Mouse (Mus musculus) forebrain, embryonic 15.5 days (tissue): ENCODE data around the gene Clic5. TPM values are rescaled to one million over a fixed set of nuclear protein-coding genes. Genes with fewer than 3 reads are reported as not detected.
A peak's percentile ranks its signal among the peaks of the same experiment; 100 is the strongest.

Experiments used
- ATAC-seq: fragments of 200-750 bp; cut with Nextera tagmentation; replicated peaks from 2 replicates; pipeline ENCODE4 v1.8.0; 2017; ENCODE audit warnings: mild to moderate bottlenecking, moderate TSS enrichment, moderate library complexity
- H3K27ac ChIP-seq: fragments of 300-500 bp; sonication (generic); replicated peaks from 2 replicates; pipeline ENCODE4 v1.5.1; 2015; ENCODE audit warnings: mild to moderate bottlenecking, inconsistent platforms
- H3K27me3 ChIP-seq: fragments of 300-500 bp; sonication (generic); 2 replicates; pipeline ENCODE4 v1.6.1; 2015; ENCODE audit warnings: inconsistent platforms
- H3K36me3 ChIP-seq: fragments of 300-500 bp; sonication (generic); 2 replicates; pipeline ENCODE4 v1.6.1; 2015; ENCODE audit warnings: mild to moderate bottlenecking, inconsistent platforms
- H3K4me1 ChIP-seq: fragments of 300-500 bp; sonication (generic); 2 replicates; pipeline ENCODE4 v1.6.1; 2015; ENCODE audit warnings: inconsistent platforms
- H3K4me2 ChIP-seq: fragments of 300-500 bp; sonication (generic); replicated peaks from 2 replicates; pipeline ENCODE4 v1.6.1; 2015; ENCODE audit warnings: mild to moderate bottlenecking, inconsistent platforms
- H3K4me3 ChIP-seq: fragments of 300-500 bp; sonication (generic); 2 replicates; pipeline ENCODE4 v1.5.1; 2015; ENCODE audit warnings: mild to moderate bottlenecking, inconsistent platforms
- H3K9ac ChIP-seq: fragments of 300-500 bp; sonication (generic); replicated peaks from 2 replicates; pipeline ENCODE4 v1.6.1; 2015; ENCODE audit warnings: mild to moderate bottlenecking, inconsistent platforms
- H3K9me3 ChIP-seq: fragments of 300-500 bp; sonication (generic); 2 replicates; pipeline ENCODE4 v1.6.1; 2016; ENCODE audit warnings: inconsistent platforms
- WGBS: fragments of 180-500 bp; shearing (Covaris S2); methylation state at CpG from one replicate; pipeline ENCODE4 v1.1.7; 2015; ENCODE audit warnings: mixed read lengths; 5-methylcytosine and 5-hydroxymethylcytosine counted together
- polyA plus RNA-seq: library from polyadenylated mRNA; unstranded; fragments of >200 nt; fragmentation: Nextera tagmentation; extraction: Ambion mirVana; gene quantifications from 2 replicates; pipeline ENCODE4 v1.2.1, GENCODE M21; 2015

Gene Clic5
- polyA plus RNA-seq, 1 experiment from 2014 or later, result 0.06 TPM

- Histone ChIP-seq H3K9me3 (no peaks in the 10 kb centered on the region), H3K36me3 (no peaks in the 10 kb centered on the region), H3K4me3 (no peak overlapping the region), H3K9ac (no peak overlapping the region), H3K27me3 (no peaks in the 10 kb centered on the region), H3K4me2 (no peak overlapping the region), H3K27ac (no peak overlapping the region), H3K4me1 (peaks cover 12% of the 10 kb centered on the region)
- ATAC-seq, result no peak
- 67% methylated on average over 1 of the region's 1 CpGs for WGBS
These were observed 108.8 kb downstream of the Clic5 start for GRCm38 (mm10) chr17:44297221-44297620.

- 0 out of 2 replicates have a peak, but pooled peaks have one; percentile 46 for ATAC-seq
- 13% methylated on average over 5 of the region's 5 CpGs for WGBS
- no peaks in the 10 kb centered on the region for H3K9me3 ChIP-seq
- peaks cover 12% of the 10 kb centered on the region for H3K4me1 ChIP-seq
- H3K9ac ChIP-seq, result no peak overlapping the region
- no peak overlapping the region for H3K4me3 ChIP-seq
- H3K36me3 ChIP-seq, result no peaks in the 10 kb centered on the region
- H3K4me2 ChIP-seq, result no peak overlapping the region
- 0 out of 2 replicates have a peak overlapping the region, but pooled peaks have one; percentile 13 for H3K27ac ChIP-seq
- H3K27me3 ChIP-seq, result no peaks in the 10 kb centered on the region
These were observed 111.9 kb downstream of the Clic5 start for GRCm38 (mm10) chr17:44300236-44300635.

- H3K4me3 ChIP-seq, result no peak overlapping the region
- H3K27me3 ChIP-seq, result no peaks in the 10 kb centered on the region
- 29% methylated on average over 4 of the region's 4 CpGs for WGBS
- no peaks in the 10 kb centered on the region for H3K36me3 ChIP-seq
- H3K27ac ChIP-seq, result 0 out of 2 replicates have a peak overlapping the region, but pooled peaks have one; percentile 13
- H3K9me3 ChIP-seq, result no peaks in the 10 kb centered on the region
- H3K4me1 ChIP-seq, result peaks cover 12% of the 10 kb centered on the region
- 0 out of 2 replicates have a peak, but pooled peaks have one; percentile 41 for ATAC-seq
- H3K4me2 ChIP-seq, result no peak overlapping the region
- no peak overlapping the region for H3K9ac ChIP-seq
These were observed 112.3 kb downstream of the Clic5 start for GRCm38 (mm10) chr17:44300723-44301122.

- 87% methylated on average over 17 of the region's 17 CpGs for WGBS
- Histone ChIP-seq H3K4me1 (peaks cover 12% of the 10 kb centered on the region), H3K4me3 (no peak overlapping the region), H3K9ac (no peak overlapping the region), H3K36me3 (no peaks in the 10 kb centered on the region), H3K4me2 (no peak overlapping the region), H3K9me3 (no peaks in the 10 kb centered on the region), H3K27me3 (no peaks in the 10 kb centered on the region), H3K27ac (no peak overlapping the region)
- ATAC-seq, result no peak
These were observed 112.9 kb downstream of the Clic5 start for GRCm38 (mm10) chr17:44301224-44301811.

- Histone ChIP-seq H3K9me3 (no peaks in the 10 kb centered on the region), H3K36me3 (no peaks in the 10 kb centered on the region), H3K27me3 (no peaks in the 10 kb centered on the region), H3K9ac (no peak overlapping the region), H3K4me1 (peaks cover 12% of the 10 kb centered on the region), H3K27ac (no peak overlapping the region), H3K4me3 (no peak overlapping the region), H3K4me2 (no peak overlapping the region)
- 91% methylated on average over 1 of the region's 1 CpGs for WGBS
- no peak for ATAC-seq
These were observed 115.7 kb downstream of the Clic5 start for GRCm38 (mm10) chr17:44304076-44304475.

- no peak for ATAC-seq
- Histone ChIP-seq H3K27ac (no peak overlapping the region), H3K4me2 (no peak overlapping the region)
These were observed 121.7 kb downstream of the Clic5 start for GRCm38 (mm10) chr17:44309914-44310622.

GRCm38 (mm10) chr17:44325314-44325713 lies 136.9 kb downstream of the Clic5 start:
- H3K9ac ChIP-seq, result no peak overlapping the region
- H3K27me3 ChIP-seq, result no peaks in the 10 kb centered on the region
- 87% methylated on average over 10 of the region's 10 CpGs for WGBS
- H3K4me3 ChIP-seq, result no peak overlapping the region
- H3K9me3 ChIP-seq, result no peaks in the 10 kb centered on the region
- ATAC-seq, result no peak
- H3K4me2 ChIP-seq, result no peak overlapping the region
- peaks cover 8% of the 10 kb centered on the region for H3K4me1 ChIP-seq
- H3K36me3 ChIP-seq, result no peaks in the 10 kb centered on the region
- H3K27ac ChIP-seq, result no peak overlapping the region

More at GRCm38 (mm10) chr17:44309914-44310622, 121.7 kb downstream of the Clic5 start:
- no peaks in the 10 kb centered on the region for H3K4me1 ChIP-seq
- no peaks in the 10 kb centered on the region for H3K27me3 ChIP-seq
- no peak overlapping the region for H3K4me3 ChIP-seq
- H3K36me3 ChIP-seq, result no peaks in the 10 kb centered on the region
- 77% methylated on average over 10 of the region's 10 CpGs for WGBS
- no peaks in the 10 kb centered on the region for H3K9me3 ChIP-seq
- H3K9ac ChIP-seq, result no peak overlapping the region

- Histone ChIP-seq H3K36me3 (no peaks in the 10 kb centered on the region), H3K9ac (no peak overlapping the region), H3K27me3 (no peaks in the 10 kb centered on the region), H3K9me3 (no peaks in the 10 kb centered on the region), H3K4me3 (no peak overlapping the region), H3K4me1 (peaks cover 8% of the 10 kb centered on the region), H3K27ac (no peak overlapping the region), H3K4me2 (peak overlapping the region; percentile 18)
- 20% methylated on average over 10 of the region's 10 CpGs for WGBS
- ATAC-seq, result peak; percentile 55
These were observed 139.1 kb downstream of the Clic5 start for GRCm38 (mm10) chr17:44327279-44328146.

- Histone ChIP-seq H3K4me2 (peak overlapping the region; percentile 18), H3K9me3 (no peaks in the 10 kb centered on the region), H3K27me3 (no peaks in the 10 kb centered on the region), H3K4me1 (peaks cover 8% of the 10 kb centered on the region), H3K4me3 (no peak overlapping the region), H3K9ac (no peak overlapping the region), H3K27ac (no peak overlapping the region), H3K36me3 (no peaks in the 10 kb centered on the region)
- 29% methylated on average over 5 of the region's 5 CpGs for WGBS
- ATAC-seq, result no peak
These were observed 139.7 kb downstream of the Clic5 start for GRCm38 (mm10) chr17:44328147-44328482.

Other genes with a start within 250 kb of the Clic5 start
- gene Enpp5, start 109.8 kb upstream of the Clic5 start, polyA plus RNA-seq, result 62.3 and 67.3 TPM in 2 replicates
- 5.6 and 6.2 TPM in 2 replicates for gene Enpp4, start 82.8 kb upstream of the Clic5 start, polyA plus RNA-seq